Mouse (Mus musculus): ENCODE results near the gene Gm21883.
"Not testable (repeated sequence)": the region's sequence is repeated elsewhere in the genome, so short reads cannot be mapped to it uniquely, and the experiment has no call there.

Gm21883 gene

GRCm38 (mm10) chrX:31574183-31574582 lies at the start of gene Gm21883:
Gene Gm21883 (minus strand): TSS chrX:31574283.
- DNase-seq, result not testable (repeated sequence)

GRCm38 (mm10) chrX:31618820-31619219 lies 44.7 kb upstream of the Gm21883 start, which contains the start of gene Spin2e:
Gene Spin2e (minus strand): TSS chrX:31618920.
- not testable (repeated sequence) for DNase-seq
